Mouse (Mus musculus): ENCODE results near the gene Plekha1. TPM values are rescaled to one million over a fixed set of nuclear protein-coding genes. Genes with fewer than 3 reads are reported as not detected.

Gene Plekha1
- polyA plus RNA-seq, 1 experiment from 2014 or later = 57.1 TPM

- no peak for ATAC-seq
These were observed 64.8 kb downstream of the Plekha1 start for GRCm38 (mm10) chr7:130930401-130930800.

GRCm38 (mm10) chr7:130932921-130933320 is 67.4 kb downstream of the Plekha1 start:
- H3K4me1 ChIP-seq (replicated peaks; ENCODE audit: control insufficient read depth, insufficient read depth, low read length) = peaks cover 20% of the 10 kb centered on the region
- H3K9ac ChIP-seq (replicated peaks; ENCODE audit: low read depth, low read length) = no peak overlapping the region
- peaks cover 48% of the 10 kb centered on the region for H3K27me3 ChIP-seq (replicated peaks; ENCODE audit: control insufficient read depth, insufficient read depth, low read length)
- no peak overlapping the region for H3K27ac ChIP-seq (ENCODE audit: low read length)
- H3K4me3 ChIP-seq (replicated peaks; ENCODE audit: low read length) = no peak overlapping the region
- no peak for ATAC-seq
- WGBS = 90% methylated on average over 9 of the region's 9 CpGs
- no peak overlapping the region for H3K4me2 ChIP-seq (ENCODE audit: low read length)
- no peaks in the 10 kb centered on the region for H3K36me3 ChIP-seq (ENCODE audit: control insufficient read depth, insufficient read depth)
- H3K9me3 ChIP-seq (ENCODE audit: control insufficient read depth, low read length) = peaks cover 2% of the 10 kb centered on the region; the same call in 1 of the 2 replicates

More at GRCm38 (mm10) chr7:130930401-130930800, 64.8 kb downstream of the Plekha1 start:
- Histone ChIP-seq H3K27me3 (replicated peaks; ENCODE audit: control insufficient read depth, insufficient read depth, low read length) (peaks cover 24% of the 10 kb centered on the region), H3K36me3 (ENCODE audit: control insufficient read depth, insufficient read depth) (no peaks in the 10 kb centered on the region), H3K4me1 (replicated peaks; ENCODE audit: control insufficient read depth, insufficient read depth, low read length) (peaks cover 4% of the 10 kb centered on the region), H3K4me3 (replicated peaks; ENCODE audit: low read length) (no peak overlapping the region), H3K9ac (replicated peaks; ENCODE audit: low read depth, low read length) (no peak overlapping the region), H3K27ac (ENCODE audit: low read length) (no peak overlapping the region), H3K9me3 (ENCODE audit: control insufficient read depth, low read length) (peaks cover 2% of the 10 kb centered on the region; the same call in 1 of the 2 replicates), H3K4me2 (ENCODE audit: low read length) (no peak overlapping the region)
- WGBS = 75% methylated on average over 3 of the region's 3 CpGs

DNA sequence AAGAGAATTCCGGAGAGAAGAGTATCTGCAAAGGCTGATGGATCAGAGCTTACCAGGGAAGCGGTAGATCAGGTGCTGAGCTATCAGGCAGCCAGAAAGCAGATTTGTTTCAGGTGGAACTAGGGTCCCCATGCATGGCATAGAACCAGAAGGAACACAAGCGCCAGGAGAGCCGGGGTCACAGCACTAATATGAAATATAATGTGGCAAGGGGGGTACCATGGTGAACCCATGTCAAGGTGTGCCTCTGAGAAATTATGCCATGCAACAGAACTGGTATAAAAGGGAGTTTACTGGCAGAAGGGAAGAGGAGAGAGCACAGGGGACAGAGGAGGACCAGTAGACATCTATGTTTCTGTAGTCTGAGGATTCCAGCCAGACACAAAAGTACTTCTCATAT is 69.1 kb downstream of the Plekha1 start:
- Histone ChIP-seq H3K9me3 (ENCODE audit: control insufficient read depth, low read length) (peaks cover 2% of the 10 kb centered on the region; the same call in 1 of the 2 replicates), H3K9ac (replicated peaks; ENCODE audit: low read depth, low read length) (no peak overlapping the region), H3K27ac (ENCODE audit: low read length) (no peak overlapping the region), H3K4me1 (replicated peaks; ENCODE audit: control insufficient read depth, insufficient read depth, low read length) (peaks cover 20% of the 10 kb centered on the region), H3K4me3 (replicated peaks; ENCODE audit: low read length) (no peak overlapping the region), H3K27me3 (replicated peaks; ENCODE audit: control insufficient read depth, insufficient read depth, low read length) (peaks cover 52% of the 10 kb centered on the region), H3K36me3 (ENCODE audit: control insufficient read depth, insufficient read depth) (no peaks in the 10 kb centered on the region), H3K4me2 (ENCODE audit: low read length) (no peak overlapping the region)
- 89% methylated on average over 4 of the region's 4 CpGs for WGBS
- no peak for ATAC-seq

- WGBS = 12% methylated on average over 16 of the region's 16 CpGs
- Histone ChIP-seq H3K27ac (ENCODE audit: low read length) (no peak overlapping the region), H3K4me1 (replicated peaks; ENCODE audit: control insufficient read depth, insufficient read depth, low read length) (peaks cover 20% of the 10 kb centered on the region), H3K27me3 (replicated peaks; ENCODE audit: control insufficient read depth, insufficient read depth, low read length) (peaks cover 52% of the 10 kb centered on the region), H3K9me3 (ENCODE audit: control insufficient read depth, low read length) (peaks cover 2% of the 10 kb centered on the region; the same call in 1 of the 2 replicates), H3K9ac (replicated peaks; ENCODE audit: low read depth, low read length) (peak overlapping the region; percentile 53; the same call in 1 of the 2 replicates), H3K4me3 (replicated peaks; ENCODE audit: low read length) (peak overlapping the region; percentile 50), H3K4me2 (ENCODE audit: low read length) (peak overlapping the region; percentile 75), H3K36me3 (ENCODE audit: control insufficient read depth, insufficient read depth) (no peaks in the 10 kb centered on the region)
- peak; percentile 6; the same call in 1 of the 2 replicates for ATAC-seq
These were observed 69.9 kb downstream of the Plekha1 start for GRCm38 (mm10) chr7:130935421-130935792.

DNA sequence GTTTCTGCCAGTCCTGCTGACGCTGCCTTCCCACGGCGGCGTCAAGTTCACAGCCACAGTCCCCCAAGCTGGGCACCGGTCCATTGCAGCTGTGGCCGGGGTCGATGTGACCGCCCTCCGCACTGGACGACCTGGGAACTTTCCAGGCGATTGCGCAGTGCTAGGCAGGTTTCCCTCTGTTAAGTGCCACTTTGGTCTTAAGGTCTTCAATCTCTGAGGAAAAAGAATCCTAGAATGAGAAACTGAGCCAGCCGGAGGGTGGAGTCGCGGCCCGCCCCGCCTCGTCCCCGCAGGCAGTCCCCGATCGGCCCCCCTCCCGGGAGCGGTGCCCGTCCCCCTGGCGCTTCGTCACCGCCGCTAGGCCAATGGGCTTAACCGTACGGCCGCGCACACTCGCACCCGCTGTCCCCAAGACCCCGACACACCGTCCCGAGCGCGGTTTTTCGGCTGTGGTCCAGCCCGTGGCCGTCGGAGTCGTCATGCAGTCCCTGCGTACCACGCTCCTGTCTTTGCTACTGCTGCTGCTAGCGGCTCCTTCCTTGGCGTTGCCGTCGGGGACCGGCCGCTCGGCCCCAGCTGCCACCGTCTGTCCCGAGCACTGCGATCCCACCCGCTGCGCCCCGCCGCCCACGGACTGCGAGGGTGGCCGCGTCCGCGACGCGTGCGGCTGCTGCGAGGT is 70.4 kb downstream of the Plekha1 start, which contains the start of gene Htra1:
TSS of gene Htra1 (plus strand) at position 319 of the 679 bp plus-strand sequence.
- H3K27me3 ChIP-seq (replicated peaks; ENCODE audit: control insufficient read depth, insufficient read depth, low read length) = peaks cover 52% of the 10 kb centered on the region
- WGBS = under 1% methylated on average over 70 of the region's 70 CpGs

GRCm38 (mm10) chr7:130936472-130936951 is 71.0 kb downstream of the Plekha1 start:
- no peaks in the 10 kb centered on the region for H3K36me3 ChIP-seq (ENCODE audit: control insufficient read depth, insufficient read depth)
- H3K9me3 ChIP-seq (ENCODE audit: control insufficient read depth, low read length) = peaks cover 2% of the 10 kb centered on the region; the same call in 1 of the 2 replicates
- peak overlapping the region; percentile 50 for H3K4me3 ChIP-seq (replicated peaks; ENCODE audit: low read length)
- H3K9ac ChIP-seq (replicated peaks; ENCODE audit: low read depth, low read length) = peak overlapping the region; percentile 53
- no peak overlapping the region for H3K27ac ChIP-seq (ENCODE audit: low read length)
- H3K27me3 ChIP-seq (replicated peaks; ENCODE audit: control insufficient read depth, insufficient read depth, low read length) = peaks cover 52% of the 10 kb centered on the region
- ATAC-seq = peak; percentile 55
- H3K4me1 ChIP-seq (replicated peaks; ENCODE audit: control insufficient read depth, insufficient read depth, low read length) = peaks cover 20% of the 10 kb centered on the region
- WGBS = 1% methylated on average over 49 of the region's 49 CpGs
- peak overlapping the region; percentile 75 for H3K4me2 ChIP-seq (ENCODE audit: low read length)

More for the DNA sequence above, 70.4 kb downstream of the Plekha1 start, which contains the start of gene Htra1:
- Histone ChIP-seq H3K9me3 (ENCODE audit: control insufficient read depth, low read length) (peaks cover 2% of the 10 kb centered on the region; the same call in 1 of the 2 replicates), H3K27ac (ENCODE audit: low read length) (no peak within 1 kb of the TSS), H3K4me1 (replicated peaks; ENCODE audit: control insufficient read depth, insufficient read depth, low read length) (peaks cover 20% of the 10 kb centered on the region), H3K36me3 (ENCODE audit: control insufficient read depth, insufficient read depth) (no peaks in the 10 kb centered on the region), H3K4me2 (ENCODE audit: low read length) (peak within 1 kb of the TSS; percentile 75), H3K9ac (replicated peaks; ENCODE audit: low read depth, low read length) (peak within 1 kb of the TSS; percentile 53), H3K4me3 (replicated peaks; ENCODE audit: low read length) (peak within 1 kb of the TSS; percentile 50)
- ATAC-seq = peak; percentile 86

- WGBS = 24% methylated on average over 12 of the region's 12 CpGs
- Histone ChIP-seq H3K4me1 (replicated peaks; ENCODE audit: control insufficient read depth, insufficient read depth, low read length) (peaks cover 20% of the 10 kb centered on the region), H3K36me3 (ENCODE audit: control insufficient read depth, insufficient read depth) (no peaks in the 10 kb centered on the region), H3K27me3 (replicated peaks; ENCODE audit: control insufficient read depth, insufficient read depth, low read length) (peaks cover 52% of the 10 kb centered on the region), H3K9me3 (ENCODE audit: control insufficient read depth, low read length) (no peaks in the 10 kb centered on the region), H3K4me3 (replicated peaks; ENCODE audit: low read length) (no peak overlapping the region; the same call in 1 of the 2 replicates), H3K9ac (replicated peaks; ENCODE audit: low read depth, low read length) (no peak overlapping the region), H3K27ac (ENCODE audit: low read length) (no peak overlapping the region), H3K4me2 (ENCODE audit: low read length) (peak overlapping the region; percentile 75)
- no peak for ATAC-seq
These were observed 71.8 kb downstream of the Plekha1 start for GRCm38 (mm10) chr7:130937266-130937841.

DNA sequence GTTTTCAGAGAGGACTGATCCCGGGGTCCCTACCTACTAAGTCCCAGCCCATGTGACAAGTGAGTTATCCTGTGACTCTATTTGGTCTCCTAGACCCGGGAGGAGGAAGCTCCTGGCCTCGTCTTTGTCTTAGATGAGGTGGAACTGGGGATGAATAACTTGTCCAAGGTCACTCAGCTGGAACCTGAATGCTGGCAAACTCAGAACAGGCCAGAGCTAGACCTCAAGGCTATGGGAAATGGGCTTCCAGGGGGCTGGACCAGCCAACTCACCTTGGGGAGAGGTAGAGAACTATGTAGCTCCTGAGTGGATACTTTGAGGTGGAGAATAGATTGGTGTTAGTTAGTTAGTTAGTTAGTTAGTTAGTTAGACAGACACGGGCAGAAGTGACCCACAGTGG is 72.4 kb downstream of the Plekha1 start:
- Histone ChIP-seq H3K9me3 (ENCODE audit: control insufficient read depth, low read length) (no peaks in the 10 kb centered on the region), H3K4me1 (replicated peaks; ENCODE audit: control insufficient read depth, insufficient read depth, low read length) (peaks cover 20% of the 10 kb centered on the region), H3K36me3 (ENCODE audit: control insufficient read depth, insufficient read depth) (no peaks in the 10 kb centered on the region), H3K27ac (ENCODE audit: low read length) (no peak overlapping the region), H3K27me3 (replicated peaks; ENCODE audit: control insufficient read depth, insufficient read depth, low read length) (peaks cover 50% of the 10 kb centered on the region), H3K4me3 (replicated peaks; ENCODE audit: low read length) (no peak overlapping the region), H3K9ac (replicated peaks; ENCODE audit: low read depth, low read length) (no peak overlapping the region), H3K4me2 (ENCODE audit: low read length) (no peak overlapping the region)
- WGBS = 57% methylated on average over 4 of the region's 4 CpGs
- no peak for ATAC-seq

DNA sequence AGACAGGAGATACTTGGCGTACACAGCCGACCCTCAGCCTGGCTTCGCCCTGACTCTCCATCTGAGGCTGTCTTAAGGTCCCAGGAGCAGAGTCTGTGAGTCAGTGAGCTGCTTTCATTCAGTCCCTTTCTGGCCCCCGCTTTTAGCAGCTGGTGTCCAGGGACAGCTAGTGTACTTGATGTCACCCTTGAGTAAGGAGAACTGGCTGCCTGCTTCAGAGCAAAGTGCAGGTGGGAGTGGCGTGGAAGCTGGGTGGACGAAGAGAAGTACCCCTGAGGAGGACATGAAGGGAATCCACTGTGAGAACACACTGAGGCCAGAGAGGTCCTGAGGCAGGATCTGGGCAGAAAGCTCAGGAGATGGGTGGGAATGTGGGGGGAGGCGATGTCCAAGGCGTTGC is 73.3 kb downstream of the Plekha1 start:
- no peak for ATAC-seq
- H3K9me3 ChIP-seq (ENCODE audit: control insufficient read depth, low read length) = no peaks in the 10 kb centered on the region
- H3K27me3 ChIP-seq (replicated peaks; ENCODE audit: control insufficient read depth, insufficient read depth, low read length) = peaks cover 43% of the 10 kb centered on the region
- H3K4me1 ChIP-seq (replicated peaks; ENCODE audit: control insufficient read depth, insufficient read depth, low read length) = peaks cover 20% of the 10 kb centered on the region
- WGBS = 93% methylated on average over 8 of the region's 8 CpGs
- no peak overlapping the region for H3K9ac ChIP-seq (replicated peaks; ENCODE audit: low read depth, low read length)
- H3K4me3 ChIP-seq (replicated peaks; ENCODE audit: low read length) = no peak overlapping the region
- H3K4me2 ChIP-seq (ENCODE audit: low read length) = no peak overlapping the region
- no peaks in the 10 kb centered on the region for H3K36me3 ChIP-seq (ENCODE audit: control insufficient read depth, insufficient read depth)
- H3K27ac ChIP-seq (ENCODE audit: low read length) = no peak overlapping the region
